Mouse (Mus musculus) liver, adult 2 months (tissue): ENCODE measurements at regions not wholly inside any gene's neighbourhood (a gene's known extent, or its start where the extent isn't known, plus 50 kb on each side); places are given as distances from the start of the nearest gene placed in this dataset.

Experiments used
- DNase-seq: peaks from one replicate; pipeline ENCODE4 v3.0.0-alpha.2; 2011; ENCODE audit warnings: low read depth, low spot score; ENCODE audit errors: extremely low read depth
- H3K27ac ChIP-seq: fragments of 200-500 bp; replicated peaks from 2 replicates; pipeline ENCODE4 v1.5.1; 2012; ENCODE audit warnings: low read depth, mild to moderate bottlenecking, control low read depth, inconsistent platforms, low read length; ENCODE audit not compliant: insufficient read depth
- H3K27me3 ChIP-seq: fragments of 200-500 bp; 2 replicates; pipeline ENCODE4 v1.6.1; 2012; ENCODE audit warnings: mild to moderate bottlenecking, moderate library complexity, low read length, inconsistent platforms; ENCODE audit not compliant: control insufficient read depth, insufficient read depth
- H3K36me3 ChIP-seq: fragments of 200-500 bp; 2 replicates; pipeline ENCODE4 v1.6.1; 2012; ENCODE audit warnings: low read length, inconsistent platforms; ENCODE audit not compliant: control insufficient read depth, insufficient read depth
- H3K4me1 ChIP-seq: fragments of 200-500 bp; 2 replicates; pipeline ENCODE4 v1.6.1; 2011; ENCODE audit warnings: low read length; ENCODE audit not compliant: control insufficient read depth, insufficient read depth
- H3K4me3 ChIP-seq: fragments of 200-500 bp; 2 replicates; pipeline ENCODE4 v1.5.1; 2011; ENCODE audit warnings: low read depth, mild to moderate bottlenecking, control low read depth, low read length, moderate library complexity; ENCODE audit not compliant: insufficient read depth
- H3K79me2 ChIP-seq: fragments of 200-500 bp; 2 replicates; pipeline ENCODE4 v1.6.1; 2012; ENCODE audit warnings: inconsistent platforms, mild to moderate bottlenecking, low read length, moderate library complexity; ENCODE audit not compliant: control insufficient read depth, insufficient read depth
- H3K9ac ChIP-seq: fragments of 200-500 bp; 2 replicates; pipeline ENCODE4 v1.6.1; 2012; ENCODE audit warnings: low read depth, mild to moderate bottlenecking, control low read depth, inconsistent platforms, low read length
- CTCF ChIP-seq: fragments of 200-500 bp; IDR thresholded peaks from 2 replicates; pipeline ENCODE4 v1.5.1; 2011; ENCODE audit warnings: low read depth, low read length, control low read depth
- POLR2A ChIP-seq: fragments of 200-500 bp; IDR thresholded peaks from 2 replicates; pipeline ENCODE4 v1.6.1; 2011; ENCODE audit warnings: low read length, control low read depth; ENCODE audit not compliant: insufficient read depth; ENCODE audit errors: extremely low read depth
- WGBS: fragments of 180-500 bp; shearing (Covaris S2); methylation state at CpG from one replicate; pipeline ENCODE4 v1.1.7; 2018; 5-methylcytosine and 5-hydroxymethylcytosine counted together

DNA sequence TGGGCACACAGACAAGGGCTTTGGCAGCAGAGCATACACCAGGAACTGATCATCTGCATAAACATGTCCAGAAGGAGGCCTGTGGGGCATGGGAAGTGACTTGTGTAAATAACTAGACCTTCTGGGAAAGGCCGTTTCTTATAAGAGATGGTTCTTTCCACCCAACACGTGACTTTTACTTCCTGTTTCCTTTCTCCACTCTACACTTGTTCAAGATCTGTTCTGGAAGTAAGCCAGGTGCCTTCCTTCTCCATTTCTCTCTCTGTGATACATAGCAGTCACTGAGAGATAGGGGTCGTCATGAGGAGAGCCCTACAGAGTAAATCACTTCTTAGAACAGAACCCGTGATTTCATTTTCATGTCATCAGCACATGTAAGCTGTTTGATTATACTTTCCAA is 253.4 kb upstream of the Xrcc4 start:
- TF ChIP-seq POLR2A, result no peak
- no peak for TF ChIP-seq CTCF
- no peak for DNase-seq

DNA sequence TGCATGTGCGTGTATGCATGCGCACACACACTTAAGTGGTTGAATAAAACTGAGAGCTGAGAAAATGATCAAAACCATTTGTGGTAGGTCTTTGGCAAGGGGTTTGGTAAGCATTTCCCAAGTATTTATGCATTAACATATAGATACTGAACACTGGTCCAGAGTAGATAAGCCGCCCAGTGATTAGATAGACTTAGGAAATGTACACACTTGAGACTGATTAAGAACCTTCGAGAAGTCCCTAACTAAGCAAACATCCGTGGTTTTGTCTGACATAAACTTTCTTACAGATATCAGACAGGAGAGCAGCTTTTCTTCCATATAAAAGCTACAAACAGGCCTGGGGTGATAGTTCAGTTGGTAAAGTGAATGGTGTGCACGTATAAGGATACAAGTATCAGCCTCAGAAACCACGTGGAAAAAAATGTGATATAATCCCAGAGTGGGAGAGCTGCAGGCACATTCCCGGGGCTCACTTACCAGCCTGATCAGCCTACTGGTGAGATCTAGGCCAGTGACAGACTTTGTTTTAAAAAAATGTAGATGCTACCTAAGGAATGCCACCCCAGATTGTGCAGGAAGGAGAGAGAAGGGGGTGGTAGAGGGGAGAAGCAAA is 252.3 kb upstream of the Xrcc4 start:
- no peak overlapping the region for H3K4me3 ChIP-seq
- DNase-seq, result no peak
- H3K27me3 ChIP-seq, result no peaks in the 10 kb centered on the region
- 71% methylated on average over 8 of the region's 8 CpGs for WGBS
- TF ChIP-seq POLR2A (no peak), CTCF (no peak)
- H3K4me1 ChIP-seq, result no peaks in the 10 kb centered on the region
- no peaks in the 10 kb centered on the region for H3K36me3 ChIP-seq
- no peaks in the 10 kb centered on the region for H3K79me2 ChIP-seq
- no peak overlapping the region for H3K9ac ChIP-seq
- H3K27ac ChIP-seq, result no peak overlapping the region

More for the DNA sequence above, 253.4 kb upstream of the Xrcc4 start:
- Histone ChIP-seq H3K36me3 (no peaks in the 10 kb centered on the region), H3K27ac (no peak overlapping the region), H3K4me1 (no peaks in the 10 kb centered on the region), H3K79me2 (no peaks in the 10 kb centered on the region), H3K27me3 (no peaks in the 10 kb centered on the region), H3K9ac (no peak overlapping the region), H3K4me3 (no peak overlapping the region)
- WGBS, result 68% methylated on average over 4 of the region's 4 CpGs

DNA sequence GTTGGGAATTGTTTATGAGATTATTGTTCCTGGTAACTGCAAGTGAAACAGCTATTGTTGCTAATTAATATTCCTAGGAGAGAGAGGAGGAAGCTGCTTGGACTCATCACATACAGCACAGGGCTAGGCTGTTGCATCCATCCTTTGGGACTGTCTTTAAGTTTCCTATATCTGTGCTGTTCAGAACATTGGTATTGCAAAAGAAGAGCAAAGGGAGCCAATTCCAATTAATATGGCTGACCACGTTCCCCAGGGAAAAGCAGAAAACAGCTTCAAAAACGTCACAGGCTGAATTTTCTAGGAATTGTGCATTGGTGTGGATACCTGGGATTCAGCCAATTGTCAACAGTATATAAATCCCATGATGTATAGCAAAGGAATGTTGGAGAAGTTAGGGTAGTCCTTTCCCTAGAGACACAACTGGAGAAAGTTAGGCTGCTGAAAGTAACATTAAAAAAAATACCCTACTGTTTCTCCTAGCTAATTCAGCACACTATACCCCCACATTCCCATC is 251.3 kb upstream of the Xrcc4 start:
- TF ChIP-seq CTCF, result no peak
- TF ChIP-seq POLR2A, result no peak
- no peaks in the 10 kb centered on the region for H3K27me3 ChIP-seq
- H3K27ac ChIP-seq, result no peak overlapping the region
- H3K4me1 ChIP-seq, result no peaks in the 10 kb centered on the region
- H3K9ac ChIP-seq, result no peak overlapping the region
- 69% methylated on average over 2 of the region's 2 CpGs for WGBS
- no peaks in the 10 kb centered on the region for H3K79me2 ChIP-seq
- no peak for DNase-seq
- H3K4me3 ChIP-seq, result no peak overlapping the region
- H3K36me3 ChIP-seq, result no peaks in the 10 kb centered on the region

DNA sequence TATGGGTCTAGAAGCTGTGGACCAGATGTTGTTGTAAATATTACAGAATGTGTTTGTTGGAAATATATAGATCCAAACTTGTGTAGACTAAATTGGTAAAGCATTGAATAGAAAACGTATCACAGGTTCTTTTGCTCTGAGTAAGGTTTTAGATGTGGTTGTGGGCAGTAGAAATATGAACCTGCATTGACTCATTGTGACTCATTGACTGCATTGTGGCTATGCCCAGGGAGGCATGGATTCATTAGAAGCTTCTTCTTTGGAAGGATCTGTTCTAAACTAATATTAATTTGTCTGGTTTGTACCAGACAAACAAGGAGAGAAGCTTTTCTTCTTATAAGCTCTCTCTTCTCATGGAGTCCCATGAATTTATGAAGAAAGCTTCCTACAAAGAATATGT is 248.2 kb upstream of the Xrcc4 start:
- H3K4me3 ChIP-seq, result no peak overlapping the region
- H3K4me1 ChIP-seq, result no peaks in the 10 kb centered on the region
- no peaks in the 10 kb centered on the region for H3K27me3 ChIP-seq
- no peak overlapping the region for H3K9ac ChIP-seq
- H3K79me2 ChIP-seq, result no peaks in the 10 kb centered on the region
- no peak for TF ChIP-seq POLR2A
- TF ChIP-seq CTCF, result no peak
- H3K36me3 ChIP-seq, result no peaks in the 10 kb centered on the region
- 87% methylated on average over 1 of the region's 1 CpGs for WGBS
- no peak for DNase-seq
- no peak overlapping the region for H3K27ac ChIP-seq

DNA sequence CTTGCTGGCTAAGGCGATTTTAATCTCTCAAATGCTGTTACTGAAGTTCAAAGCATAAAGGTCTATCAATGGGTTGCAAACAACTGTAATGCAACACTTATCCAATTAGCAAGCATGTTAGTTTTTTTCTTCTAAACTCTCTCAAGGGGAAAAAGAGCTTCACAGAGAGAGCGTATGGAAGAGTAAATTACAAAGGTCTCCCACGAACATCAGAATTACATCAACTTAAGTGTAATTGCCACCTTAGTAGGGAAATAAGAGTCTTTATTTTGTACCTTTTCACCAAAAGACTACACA is 246.3 kb upstream of the Xrcc4 start:
- 82% methylated on average over 3 of the region's 3 CpGs for WGBS
- no peaks in the 10 kb centered on the region for H3K79me2 ChIP-seq
- H3K4me1 ChIP-seq, result no peaks in the 10 kb centered on the region
- H3K36me3 ChIP-seq, result no peaks in the 10 kb centered on the region
- H3K9ac ChIP-seq, result no peak overlapping the region
- no peaks in the 10 kb centered on the region for H3K27me3 ChIP-seq
- no peak for DNase-seq
- H3K27ac ChIP-seq, result no peak overlapping the region
- no peak for TF ChIP-seq CTCF
- H3K4me3 ChIP-seq, result no peak overlapping the region

DNA sequence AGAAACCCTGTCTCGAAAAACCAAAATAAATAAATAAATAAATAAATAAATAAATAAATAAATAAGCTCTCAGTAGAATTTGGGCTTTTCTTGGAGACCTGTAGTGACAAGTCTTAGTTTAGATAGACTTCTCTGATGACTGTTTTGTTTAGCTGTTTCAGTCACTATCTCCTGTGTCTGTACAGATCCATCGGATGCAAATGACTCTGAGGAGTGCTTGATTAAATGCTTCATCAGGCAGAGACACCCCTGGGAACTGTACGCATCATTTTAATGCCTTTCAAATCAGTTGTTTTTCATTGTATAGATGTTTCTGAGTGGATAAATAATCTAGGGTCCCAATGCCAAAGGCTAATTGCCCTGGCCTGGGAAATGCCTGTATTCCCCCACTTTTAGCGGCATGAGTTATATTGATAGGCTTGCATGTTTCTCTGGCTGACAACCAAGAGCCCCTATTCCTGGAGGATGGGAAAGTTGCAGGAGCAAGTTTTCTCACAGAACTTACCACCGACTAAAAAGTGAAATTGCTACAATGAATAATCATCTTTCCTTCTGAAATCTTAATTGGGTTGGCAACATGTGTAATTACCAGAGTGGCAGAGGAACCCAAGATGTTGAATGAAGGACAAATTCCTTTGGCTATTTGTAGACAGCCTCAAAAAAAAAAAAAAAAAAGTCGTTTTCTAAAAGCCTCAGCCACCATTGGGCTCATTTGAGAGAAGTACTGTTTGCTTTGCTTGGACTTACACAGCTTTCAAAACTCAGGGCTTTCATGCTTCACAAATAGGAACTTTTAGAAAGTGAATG is 245.7 kb upstream of the Xrcc4 start:
- no peak overlapping the region for H3K9ac ChIP-seq
- DNase-seq, result no peak
- WGBS, result 72% methylated on average over 6 of the region's 6 CpGs
- H3K36me3 ChIP-seq, result no peaks in the 10 kb centered on the region
- H3K27ac ChIP-seq, result no peak overlapping the region
- no peaks in the 10 kb centered on the region for H3K27me3 ChIP-seq
- no peak for TF ChIP-seq POLR2A
- TF ChIP-seq CTCF, result no peak
- no peaks in the 10 kb centered on the region for H3K4me1 ChIP-seq
- no peak overlapping the region for H3K4me3 ChIP-seq
- no peaks in the 10 kb centered on the region for H3K79me2 ChIP-seq
